Mouse (Mus musculus) G1E (cell line): ENCODE results near the gene Gm4450.
"Not testable (repeated sequence)": the region's sequence is repeated elsewhere in the genome, so short reads cannot be mapped to it uniquely, and the experiment has no call there.

Source experiments
- CTCF ChIP-seq: IDR thresholded peaks from 2 replicates; pipeline ENCODE4 v1.5.1; 2012; ENCODE audit warnings: low read depth, low read length, inconsistent platforms, mixed read lengths
- GATA1 ChIP-seq: IDR thresholded peaks from 2 replicates; pipeline ENCODE4 v1.6.1; 2012; ENCODE audit warnings: borderline replicate concordance, low read length, inconsistent platforms, mixed read lengths
- GATA2 ChIP-seq: IDR thresholded peaks from 2 replicates; pipeline ENCODE4 v1.6.1; 2012; ENCODE audit warnings: low read depth, low read length, inconsistent platforms, borderline replicate concordance
- POLR2AphosphoS5 ChIP-seq: IDR thresholded peaks from 2 replicates; pipeline ENCODE4 v1.6.1; 2012; ENCODE audit warnings: low read depth, low read length, inconsistent platforms; ENCODE audit not compliant: insufficient replicate concordance
- TAL1 ChIP-seq: conservative IDR thresholded peaks from 2 replicates; pipeline ENCODE4 v1.6.1; 2012; ENCODE audit warnings: low read depth, low read length, inconsistent platforms, mixed read lengths

DNA sequence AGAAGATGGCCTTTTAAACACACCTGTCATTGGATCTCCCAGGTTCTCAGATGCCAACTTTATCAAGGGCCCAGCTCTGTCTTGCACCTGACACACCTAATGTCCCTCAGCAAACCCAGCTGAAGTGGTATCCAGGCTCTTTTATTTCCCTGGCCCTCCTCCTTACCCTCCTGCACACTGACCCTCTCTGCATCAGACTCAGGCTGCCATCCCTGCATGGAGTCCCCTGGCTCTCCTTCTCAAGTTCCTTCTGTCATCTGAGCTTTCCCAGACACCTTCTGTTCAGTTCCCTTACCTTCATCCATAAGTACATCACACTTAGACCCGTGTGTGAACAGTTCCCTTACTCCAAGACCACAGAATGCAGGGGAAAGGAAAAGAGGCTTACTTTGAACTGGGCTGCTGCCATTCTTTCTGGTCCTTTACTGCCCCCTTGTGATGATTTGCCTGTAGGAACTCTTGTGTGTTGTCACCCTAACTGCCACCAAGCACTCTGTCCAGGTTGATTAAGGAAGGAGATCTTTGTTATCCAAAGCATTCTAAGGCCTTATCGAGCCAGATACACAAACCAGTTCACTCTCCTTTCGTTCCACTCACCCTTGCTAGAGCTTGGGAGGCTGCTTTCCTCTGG is 13.7 kb downstream of the Gm4450 start:
- TF ChIP-seq CTCF, TAL1, GATA1, GATA2, POLR2AphosphoS5: not testable (repeated sequence)
